In the genomic region with DNA sequence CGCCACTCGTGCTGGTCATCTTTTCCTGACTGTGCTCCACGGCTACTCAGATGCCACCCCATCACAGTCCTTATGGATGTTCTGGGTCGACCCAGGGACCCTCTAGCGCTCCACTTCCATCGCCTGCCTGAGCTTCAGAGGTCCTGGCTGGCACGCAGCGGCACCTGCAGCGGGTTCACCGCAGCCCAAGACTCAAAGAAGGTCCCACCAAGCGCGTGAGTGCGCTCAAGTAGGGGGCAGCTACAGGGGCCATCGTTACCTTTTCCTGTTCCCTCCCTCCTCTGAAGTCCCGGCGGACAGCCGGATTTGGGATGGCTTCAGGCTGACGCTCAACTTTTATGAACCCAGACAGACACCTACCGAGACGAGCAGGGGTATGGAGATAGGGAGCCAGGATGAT, we compare ENCODE assay signal across 9 mouse cellular contexts. TPM values are rescaled to one million over a fixed set of nuclear protein-coding genes. Genes with fewer than 3 reads are reported as not detected.
DNase-seq lines count a peak whose midpoint lies in the region; ATAC-seq lines count a peak whose summit lies in the region.
"Had no signal": no experiment of that assay in that cellular context is flagged by ENCODE, and none has a peak within 500 bp of the region (broad histone marks: within the 10 kb centered on the region; RNA-seq: fewer than 3 reads in every experiment).

No protein-coding gene starts in this region.

- peak overlapping the region; percentile 43; the same call in 1 of the 2 replicates for H3K4me3 ChIP-seq in liver, embryonic 11.5 days (ENCODE audit: low read depth, low read length)
- peak overlapping the region; percentile 37 for H3K4me3 ChIP-seq in embryonic facial prominence, embryonic 15.5 days (replicated peaks)
- peak overlapping the region; percentile 79 for H3K4me3 ChIP-seq in hindbrain, embryonic 16.5 days (ENCODE audit: low read length)
- H3K4me3 ChIP-seq in neural tube, embryonic 12.5 days: peak overlapping the region; percentile 70

- peak overlapping the region; percentile 57; the same call in 1 of the 2 replicates for H3K4me2 ChIP-seq in liver, embryonic 11.5 days
- peak overlapping the region; percentile 75 for H3K4me2 ChIP-seq in embryonic facial prominence, embryonic 15.5 days (replicated peaks)
- peak overlapping the region; percentile 76 for H3K4me2 ChIP-seq in hindbrain, embryonic 16.5 days (ENCODE audit: low read length)
- H3K4me2 ChIP-seq in neural tube, embryonic 12.5 days (replicated peaks): peak overlapping the region; percentile 77

- peaks cover 51% of the 10 kb centered on the region for H3K27me3 ChIP-seq in liver, embryonic 11.5 days (replicated peaks; ENCODE audit: control insufficient read depth, insufficient read depth, low read length)
- peaks cover 52% of the 10 kb centered on the region for H3K27me3 ChIP-seq in embryonic facial prominence, embryonic 15.5 days
- no peaks in the 10 kb centered on the region; the same call in 1 of the 2 replicates for H3K27me3 ChIP-seq in hindbrain, embryonic 16.5 days (replicated peaks; ENCODE audit: control insufficient read depth, insufficient read depth, low read length)
- 0 out of 2 replicates have a peak, but pooled peaks cover 4% of the 10 kb centered on the region for H3K27me3 ChIP-seq in neural tube, embryonic 12.5 days (replicated peaks)

- H3K9ac ChIP-seq in liver, embryonic 11.5 days (ENCODE audit: low read depth, low read length): no peak overlapping the region
- H3K9ac ChIP-seq in embryonic facial prominence, embryonic 15.5 days: no peak overlapping the region
- H3K9ac ChIP-seq in hindbrain, embryonic 16.5 days (ENCODE audit: low read depth, low read length): peak overlapping the region; percentile 88
- peak overlapping the region; percentile 88 for H3K9ac ChIP-seq in neural tube, embryonic 12.5 days

- H3K9me3 ChIP-seq in liver, embryonic 11.5 days (ENCODE audit: control insufficient read depth, low read length): no peaks in the 10 kb centered on the region
- H3K9me3 ChIP-seq in embryonic facial prominence, embryonic 15.5 days (replicated peaks): no peaks in the 10 kb centered on the region
- no peaks in the 10 kb centered on the region for H3K9me3 ChIP-seq in hindbrain, embryonic 16.5 days (ENCODE audit: control insufficient read depth, low read length)
- H3K9me3 ChIP-seq in neural tube, embryonic 12.5 days: no peaks in the 10 kb centered on the region

- WGBS in liver, embryonic 11.5 days: 4% methylated on average over 20 of the region's 20 CpGs
- 1% methylated on average over 20 of the region's 20 CpGs for WGBS in embryonic facial prominence, embryonic 15.5 days
- WGBS in hindbrain, embryonic 16.5 days: under 1% methylated on average over 20 of the region's 20 CpGs
- WGBS in neural tube, embryonic 12.5 days: under 1% methylated on average over 20 of the region's 20 CpGs

- ATAC-seq in liver, embryonic 11.5 days (replicated peaks; ENCODE audit: low FRiP score): no peak
- ATAC-seq in embryonic facial prominence, embryonic 15.5 days (ENCODE audit: insufficient number of reproducible peaks, low FRiP score, low TSS enrichment, low read depth): no peak
- ATAC-seq in hindbrain, embryonic 16.5 days: no peak
- peak; percentile 3; the same call in 1 of the 2 replicates for ATAC-seq in neural tube, embryonic 12.5 days (ENCODE audit: low FRiP score, low read depth)
- ATAC-seq: Patski had no signal

- H3K4me1 ChIP-seq in liver, embryonic 11.5 days (replicated peaks; ENCODE audit: control insufficient read depth, insufficient read depth, low read length): no peaks in the 10 kb centered on the region; the same call in none of the 2 replicates
- H3K4me1 ChIP-seq in embryonic facial prominence, embryonic 15.5 days: peaks cover 16% of the 10 kb centered on the region
- peaks cover 52% of the 10 kb centered on the region for H3K4me1 ChIP-seq in hindbrain, embryonic 16.5 days (ENCODE audit: control insufficient read depth, insufficient read depth, low read depth, low read length)
- peaks cover 58% of the 10 kb centered on the region for H3K4me1 ChIP-seq in neural tube, embryonic 12.5 days

- H3K27ac ChIP-seq in liver, embryonic 11.5 days (ENCODE audit: low read depth, low read length): no peak overlapping the region
- no peak overlapping the region for H3K27ac ChIP-seq in embryonic facial prominence, embryonic 15.5 days (replicated peaks)
- H3K27ac ChIP-seq in hindbrain, embryonic 16.5 days (ENCODE audit: low read depth, low read length): peak overlapping the region; percentile 77
- H3K27ac ChIP-seq in neural tube, embryonic 12.5 days: 0 out of 2 replicates have a peak overlapping the region, but pooled peaks have one; percentile 72

- DNase-seq in liver, embryonic 11.5 days (ENCODE audit: low spot score): no peak
- DNase-seq in liver: no peak
- no peak for DNase-seq in natural killer cell, adult 2 months (ENCODE audit: low spot score in 2 of 2)
- no peak for DNase-seq in layer of hippocampus, adult 18-20 months (ENCODE audit: low spot score in 2 of 2)

- H3K36me3 ChIP-seq in liver, embryonic 11.5 days (ENCODE audit: control insufficient read depth, insufficient read depth, low read length): no peaks in the 10 kb centered on the region
- no peaks in the 10 kb centered on the region for H3K36me3 ChIP-seq in embryonic facial prominence, embryonic 15.5 days
- no peaks in the 10 kb centered on the region for H3K36me3 ChIP-seq in hindbrain, embryonic 16.5 days (ENCODE audit: control insufficient read depth, insufficient read depth, low read length)
- 0 out of 2 replicates have a peak, but pooled peaks cover 1% of the 10 kb centered on the region for H3K36me3 ChIP-seq in neural tube, embryonic 12.5 days

RNA-seq across cellular contexts. Expression of gene Disp3, which starts 0.7 kb away (rescaled TPM):
- 0.04 TPM in 1 of 2 replicates, not detected in the other for polyA plus RNA-seq in liver, embryonic 11.5 days (2014; fragmentation: Nextera tagmentation; extraction: Ambion mirVana)
- polyA plus RNA-seq in embryonic facial prominence, embryonic 15.5 days (2015; fragmentation: Nextera tagmentation; extraction: Ambion mirVana): 0.16 and 0.40 TPM in 2 replicates
- 11.6 and 13.6 TPM in 2 replicates for polyA plus RNA-seq in hindbrain, embryonic 16.5 days (2015; fragmentation: Nextera tagmentation; extraction: Ambion mirVana)
- polyA plus RNA-seq in neural tube, embryonic 12.5 days (2016; fragmentation: Nextera tagmentation; extraction: Ambion mirVana): 17.7 and 21.3 TPM in 2 replicates
- total RNA-seq in layer of hippocampus, adult 18-20 months (2021): 10 to 100 TPM; 34.2 to 37.7 TPM
- total RNA-seq: megakaryocyte-erythroid progenitor cell, adult 5-6 weeks had no signal

Comparison
In these comparisons a context has a peak if more than half of its experiments do, and no peak if none do; other contexts are left out.
1. H3K27ac ChIP-seq: peak in hindbrain, embryonic 16.5 days (single experiment) and neural tube, embryonic 12.5 days (single experiment); none in liver, embryonic 11.5 days (single experiment) and embryonic facial prominence, embryonic 15.5 days (single experiment).
2. H3K9ac ChIP-seq: peak in hindbrain, embryonic 16.5 days (single experiment) and neural tube, embryonic 12.5 days (single experiment); none in liver, embryonic 11.5 days (single experiment) and embryonic facial prominence, embryonic 15.5 days (single experiment).
3. Peak in every context shown above with its lines, with median percentiles within 50 percentile points of each other: H3K4me2 ChIP-seq and H3K4me3 ChIP-seq.